Mouse (Mus musculus) v-Abl transformed pro-B cells (cell line): ENCODE measurements around the gene Mrpl42.

Source experiments
- in situ Hi-C, 2 experiments: fragments of 400-800 bp; cut with MboI; formaldehyde crosslinking; loops; one replicate each; pipeline ENCODE4 v1.15.1; 2025; ENCODE audit not compliant: unreplicated experiment in 2 of 2

The Mrpl42 gene

DNA sequence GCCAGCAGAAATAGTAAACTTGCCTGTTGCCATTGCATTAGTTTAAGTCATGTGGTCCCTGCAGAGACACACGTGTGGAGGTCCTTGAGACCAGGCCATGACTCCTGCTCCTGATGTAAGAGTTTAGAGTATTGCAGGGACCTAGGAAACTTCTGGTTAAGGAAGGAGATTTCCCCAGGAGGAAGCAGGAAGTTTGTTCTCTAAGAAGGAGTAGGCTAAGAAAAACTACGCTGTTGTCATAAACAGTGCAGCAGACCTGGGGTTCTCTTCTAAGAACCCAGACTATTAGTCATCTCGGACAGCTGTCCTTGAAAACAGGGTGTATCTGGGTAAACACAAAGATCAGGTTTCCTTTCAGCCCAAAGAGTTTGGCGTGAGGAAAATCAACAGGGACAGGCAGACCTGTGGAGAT, 36.2 kb downstream of the Mrpl42 start:
- in situ Hi-C loops: loop anchor here (5.0 to 25.0 kb wide), 3 partner anchors 33 to 1053 kb away; no protein-coding TSS in a partner anchor

DNA sequence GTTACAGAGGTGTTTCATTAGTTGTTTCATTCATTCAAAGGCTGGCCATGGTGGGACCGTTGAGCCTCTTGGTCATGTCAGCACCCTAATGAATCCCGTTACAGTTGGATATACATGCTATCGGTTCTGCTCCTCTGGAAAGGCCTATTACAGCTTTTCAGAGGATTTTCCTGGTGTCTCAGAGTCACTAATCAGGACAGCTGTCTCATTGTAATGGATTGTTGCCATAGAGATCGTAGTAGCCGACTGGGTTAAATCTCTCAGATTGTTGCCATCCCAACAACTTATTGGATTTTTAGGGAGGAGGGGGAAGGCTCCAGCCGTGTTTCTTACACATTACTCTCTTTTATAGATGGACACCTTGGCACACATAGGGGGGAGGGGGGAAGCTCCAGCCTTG, 37.2 kb downstream of the Mrpl42 start:
- in situ Hi-C loops: loop anchor here (25.0 kb wide), 2 partner anchors 852 to 1052 kb away; no protein-coding TSS in a partner anchor

DNA sequence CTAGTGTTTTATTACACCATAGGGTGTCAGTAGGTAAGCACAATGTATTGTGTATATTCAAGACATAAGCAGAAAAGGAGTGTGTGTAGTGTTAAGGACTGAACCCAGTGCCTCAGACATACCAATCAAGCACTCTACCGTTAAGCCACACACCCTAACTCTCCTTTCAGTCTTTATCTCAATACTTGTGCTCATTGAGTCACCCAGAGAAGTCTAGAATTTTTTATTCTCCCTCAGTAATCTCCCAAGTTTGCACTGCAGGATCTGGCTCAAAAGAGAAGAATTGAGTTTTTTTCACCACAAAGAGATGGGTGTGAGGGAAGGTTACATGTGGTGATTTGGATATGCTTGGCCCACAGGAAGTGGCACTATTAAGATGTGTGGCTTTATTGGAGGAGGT, 39.5 kb downstream of the Mrpl42 start:
- in situ Hi-C loops: loop anchor here (25.0 kb wide), 2 partner anchors 850 to 1050 kb away; no protein-coding TSS in a partner anchor

DNA sequence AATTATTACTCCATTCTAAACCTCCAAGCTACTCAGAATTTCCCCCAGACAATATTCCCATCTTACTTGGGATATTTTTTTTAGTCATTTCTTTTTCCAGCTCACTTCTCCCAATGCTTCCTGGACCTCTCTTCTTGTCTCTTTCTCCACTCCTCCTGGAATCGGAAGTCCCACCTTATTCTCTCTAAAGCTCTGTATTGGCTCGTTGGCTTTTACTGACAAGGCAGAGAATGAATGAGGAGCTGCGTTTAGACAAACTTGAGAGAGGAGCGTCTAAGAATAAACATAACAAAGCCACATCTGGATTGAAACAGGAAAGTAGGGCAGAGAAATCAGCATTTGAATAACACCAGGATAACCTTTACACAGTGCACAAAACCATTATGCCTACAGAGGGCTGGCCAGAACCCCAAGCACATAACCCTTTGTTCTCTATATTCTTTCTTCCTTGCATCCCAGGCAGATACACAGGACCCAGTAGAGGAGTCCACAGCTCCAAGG, 40.6 kb downstream of the Mrpl42 start:
- in situ Hi-C loops: loop anchor here (25.0 kb wide), 2 partner anchors 849 to 1049 kb away; no protein-coding TSS in a partner anchor

DNA sequence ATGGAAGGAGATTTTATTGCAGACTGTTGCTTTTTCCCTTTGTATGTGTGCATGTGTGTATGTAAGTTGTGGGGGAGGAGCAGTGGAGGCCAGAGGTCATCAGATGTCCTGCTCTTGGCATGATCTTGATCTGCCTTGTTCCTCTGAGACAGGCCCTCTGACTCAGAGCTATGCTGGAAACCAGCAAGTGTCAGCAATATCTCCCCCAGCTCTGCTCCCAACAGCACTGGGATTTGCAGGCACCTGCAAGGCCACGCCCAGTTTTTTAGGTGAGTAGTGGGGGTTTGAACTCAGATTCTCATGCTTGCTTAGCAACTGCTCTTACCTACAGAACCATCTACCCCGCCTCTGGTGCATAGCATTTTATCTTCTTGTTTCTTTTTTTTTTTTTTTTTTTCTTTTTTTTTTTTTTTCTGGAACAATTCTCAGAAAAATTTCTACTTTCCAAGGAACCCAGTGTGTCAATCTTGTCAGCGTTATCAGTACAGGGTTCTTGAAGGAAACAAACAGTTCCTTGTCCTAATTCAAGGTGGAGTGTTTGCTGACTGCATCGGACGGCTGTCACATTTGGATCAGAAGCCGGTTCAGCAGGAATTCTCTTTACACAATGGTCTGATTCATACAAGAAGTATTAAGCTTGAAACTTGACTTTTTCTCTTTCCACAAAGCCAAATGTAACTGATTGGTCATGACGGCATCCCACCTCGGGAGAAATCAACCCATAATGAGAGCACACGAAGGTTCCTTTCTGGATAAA, 43.5 kb downstream of the Mrpl42 start:
- in situ Hi-C loops: loop anchor here (25.0 kb wide), 2 partner anchors 846 to 1046 kb away; no protein-coding TSS in a partner anchor

GRCm38 (mm10) chr10:95457367-95458049, 44.2 kb downstream of the Mrpl42 start:
- in situ Hi-C loops: loop anchor here (25.0 kb wide), 2 partner anchors 845 to 1045 kb away; no protein-coding TSS in a partner anchor

- in situ Hi-C loops: loop anchor here (25.0 kb wide), 2 partner anchors 844 to 1044 kb away; no protein-coding TSS in a partner anchor
Observed at GRCm38 (mm10) chr10:95456103-95456502, 45.6 kb downstream of the Mrpl42 start.

DNA sequence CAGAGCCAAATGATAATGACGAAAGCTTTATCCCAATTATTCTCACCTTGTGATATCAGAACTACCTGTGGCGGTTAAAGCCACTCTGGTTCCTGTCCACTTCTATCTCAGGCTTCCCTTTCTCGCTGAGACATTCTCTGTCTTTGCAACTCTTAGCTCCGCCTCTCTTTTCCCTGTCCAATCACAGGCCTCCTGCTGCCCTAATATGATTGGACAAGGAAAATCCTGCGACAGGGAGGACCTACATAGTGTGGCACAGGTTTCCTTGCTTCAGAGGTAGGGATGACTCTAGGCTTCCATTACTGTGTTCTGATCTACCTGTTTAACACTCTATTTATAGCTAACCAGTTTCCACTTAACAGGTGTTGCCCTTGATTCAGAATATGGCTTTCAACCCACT, 48.5 kb downstream of the Mrpl42 start:
- in situ Hi-C loops: loop anchor here (25.0 kb wide), 2 partner anchors 841 to 1041 kb away; no protein-coding TSS in a partner anchor

- in situ Hi-C loops: no loop called here
Observed at GRCm38 (mm10) chr10:95449033-95449432, 52.7 kb downstream of the Mrpl42 start.

- in situ Hi-C loops: no loop called here
Observed at GRCm38 (mm10) chr10:95447954-95448353, 53.8 kb downstream of the Mrpl42 start.

GRCm38 (mm10) chr10:95445104-95446056, 56.4 kb downstream of the Mrpl42 start:
- in situ Hi-C loops: no loop called here

- in situ Hi-C loops: no loop called here
Observed at GRCm38 (mm10) chr10:95442334-95442733, 59.4 kb downstream of the Mrpl42 start.

DNA sequence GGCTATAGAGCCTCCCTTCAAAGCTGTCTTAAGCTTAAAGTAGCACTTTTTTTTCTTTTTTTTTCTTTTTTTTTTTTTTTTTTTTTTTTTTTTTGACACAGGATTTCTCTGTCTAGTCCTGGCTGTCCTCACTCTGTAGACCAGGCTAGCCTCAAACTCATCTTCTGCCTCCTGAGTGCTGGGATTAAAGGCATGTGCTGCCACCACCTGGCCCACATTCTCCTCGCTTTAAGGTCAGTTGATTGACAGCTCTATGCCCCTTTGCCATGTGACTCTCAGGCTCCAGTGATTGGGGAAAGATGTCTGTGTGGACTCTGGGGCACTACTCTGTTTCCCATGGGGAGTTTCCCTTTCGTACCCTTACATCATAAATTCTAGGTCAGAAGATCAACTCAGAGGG, 61.2 kb downstream of the Mrpl42 start:
- in situ Hi-C loops: no loop called here

DNA sequence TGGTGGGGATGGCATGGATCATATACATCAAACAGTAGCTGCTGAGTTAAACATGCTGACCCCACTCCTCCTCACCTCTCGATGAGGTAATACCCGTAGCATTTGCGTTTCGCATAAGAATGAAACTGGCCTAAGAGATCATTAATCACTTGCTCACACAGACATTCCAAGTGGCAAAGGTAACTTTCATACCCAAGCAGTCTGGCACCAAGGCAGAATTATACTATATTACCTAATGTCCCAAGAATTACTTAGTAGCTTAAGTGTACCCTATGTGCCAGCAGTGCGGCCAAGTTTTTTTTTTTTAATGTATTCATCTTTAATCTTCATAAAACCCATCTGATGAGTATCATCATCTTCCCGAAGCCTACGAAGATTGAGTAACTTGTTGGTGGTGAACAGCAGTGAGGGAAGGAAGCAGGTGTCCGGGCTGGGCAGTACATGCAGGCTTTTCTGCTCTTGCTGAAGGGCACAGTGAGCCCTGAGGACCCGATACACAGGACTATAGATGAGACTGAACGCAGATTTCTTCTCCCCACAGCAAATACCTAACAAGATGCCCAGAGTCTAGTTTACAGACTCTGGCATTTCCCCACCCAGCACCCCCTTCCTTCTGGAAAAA, 61.9 kb downstream of the Mrpl42 start:
- in situ Hi-C loops: no loop called here

- in situ Hi-C loops: no loop called here
Observed at GRCm38 (mm10) chr10:95438941-95439340, 62.8 kb downstream of the Mrpl42 start.
